In the genomic region with DNA sequence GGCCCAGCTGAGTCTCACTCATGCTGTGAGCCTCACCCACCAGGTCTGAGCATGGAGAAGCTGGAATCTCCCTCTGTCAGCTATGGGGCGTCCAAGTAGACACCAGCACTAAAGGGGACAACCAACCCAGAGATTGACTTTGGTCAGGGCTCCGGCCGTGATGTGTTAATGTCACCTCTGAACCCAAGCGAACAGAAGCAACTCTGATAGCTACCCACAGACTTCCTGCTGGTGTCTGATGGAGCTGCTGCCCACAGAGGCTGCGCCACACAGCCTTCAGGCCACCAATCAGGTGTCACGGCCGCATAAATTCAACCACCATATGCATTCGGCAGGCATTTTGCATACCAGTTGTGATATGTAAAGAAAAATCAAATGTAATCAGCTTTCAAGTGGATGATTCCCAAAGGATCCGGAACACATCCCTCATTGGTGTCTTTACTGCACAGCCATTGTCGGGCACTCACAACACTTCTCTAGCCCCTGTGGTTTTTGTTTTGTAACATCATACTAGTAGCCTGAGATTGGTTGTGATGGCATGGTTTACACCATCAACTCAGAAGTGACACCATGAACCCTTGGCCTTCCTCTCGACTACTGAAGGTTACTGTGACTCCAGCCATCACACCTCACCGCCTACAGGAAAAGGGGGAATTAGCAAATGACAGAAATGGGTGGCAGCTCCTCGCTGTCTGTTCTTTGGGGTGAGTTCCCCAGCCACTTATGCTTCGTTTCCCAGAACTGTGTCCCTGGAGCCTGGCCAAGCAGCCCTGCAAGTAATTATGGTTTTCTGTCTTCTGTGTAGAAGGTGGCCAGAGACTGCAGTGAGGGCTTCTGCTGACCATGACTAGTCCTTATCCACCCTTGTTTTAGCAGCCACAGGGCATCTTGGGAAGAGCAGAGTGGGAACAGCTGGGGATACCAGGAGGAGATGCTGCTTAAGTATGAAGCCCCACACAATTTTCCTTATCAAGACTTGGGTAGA, we compare ENCODE assay signal across 8 mouse cellular contexts.
A peak's percentile ranks its signal among the peaks of the same experiment; 100 is the strongest.
DNase-seq lines count a peak whose midpoint lies in the region; ATAC-seq and TF ChIP-seq lines count a peak whose summit lies in the region.

No protein-coding gene starts in this region.

- DNase-seq in kidney, postnatal 0 days (ENCODE audit: low spot score), result peak; percentile 21
- no peak for DNase-seq in kidney, adult 2 months
- peak; percentile 33 for DNase-seq in lung, postnatal 14 days
- DNase-seq in yolk sac, embryonic 10.5 days (ENCODE audit: low spot score), result no peak
- DNase-seq in left cerebral cortex, adult 11 months (ENCODE audit: low spot score), result no peak

- no peaks in the 10 kb centered on the region for H3K27me3 ChIP-seq in kidney, postnatal 0 days (ENCODE audit: insufficient read depth, low read length)
- H3K27me3 ChIP-seq in kidney, adult 2 months (replicated peaks; ENCODE audit: control insufficient read depth, insufficient read depth, low read length), result no peaks in the 10 kb centered on the region
- no peaks in the 10 kb centered on the region for H3K27me3 ChIP-seq in kidney, embryonic 14.5 days (ENCODE audit: control insufficient read depth, insufficient read depth, low read length)

- no peak overlapping the region for H3K9ac ChIP-seq in kidney, postnatal 0 days (ENCODE audit: low read depth, low read length)
- H3K9ac ChIP-seq in kidney, embryonic 14.5 days (ENCODE audit: low read depth, low read length), result no peak overlapping the region

- H3K4me2 ChIP-seq in kidney, postnatal 0 days (ENCODE audit: low read length), result no peak overlapping the region
- no peak overlapping the region for H3K4me2 ChIP-seq in kidney, embryonic 14.5 days (replicated peaks; ENCODE audit: low read depth, low read length)

- H3K36me3 ChIP-seq in kidney, postnatal 0 days (ENCODE audit: insufficient read depth, low read length), result peaks cover 33% of the 10 kb centered on the region
- H3K36me3 ChIP-seq in kidney, adult 2 months (ENCODE audit: control insufficient read depth, insufficient read depth, low read length), result no peaks in the 10 kb centered on the region
- H3K36me3 ChIP-seq in kidney, embryonic 14.5 days (ENCODE audit: control insufficient read depth, insufficient read depth, low read length), result peaks cover 28% of the 10 kb centered on the region

- WGBS in kidney, postnatal 0 days, result 78% methylated on average over 14 of the region's 14 CpGs
- WGBS in kidney, adult 2 months, result 82% methylated on average over 14 of the region's 14 CpGs
- WGBS in kidney, embryonic 14.5 days, result 78% methylated on average over 14 of the region's 14 CpGs

- no peak for ATAC-seq in kidney, postnatal 0 days (replicated peaks; ENCODE audit: low FRiP score, low read depth)
- peak; percentile 61 for ATAC-seq in granulocyte monocyte progenitor cell, adult 5-6 weeks (replicated peaks; ENCODE audit: poor library complexity, severe bottlenecking)
- ATAC-seq in kidney, embryonic 14.5 days (ENCODE audit: low FRiP score, low TSS enrichment), result no peak

- no peaks in the 10 kb centered on the region for H3K9me3 ChIP-seq in kidney, postnatal 0 days (replicated peaks; ENCODE audit: low read length)
- H3K9me3 ChIP-seq in kidney, embryonic 14.5 days (ENCODE audit: control insufficient read depth, low read length), result no peaks in the 10 kb centered on the region

- no peak for TF ChIP-seq CTCF in kidney, postnatal 0 days (IDR thresholded peaks at IDR 0.05; ENCODE audit: low read depth)
- TF ChIP-seq CTCF in kidney, adult 2 months (conservative IDR thresholded peaks at IDR 0.05; ENCODE audit: insufficient read depth, insufficient read length, low read depth, low read length), result no peak

- no peak for TF ChIP-seq POLR2A in kidney, adult 2 months (IDR thresholded peaks at IDR 0.05; ENCODE audit: low read depth, low read length)

- H3K4me1 ChIP-seq in kidney, postnatal 0 days (replicated peaks; ENCODE audit: insufficient read depth, low read length), result peaks cover 7% of the 10 kb centered on the region; the same call in 1 of the 2 replicates
- no peaks in the 10 kb centered on the region for H3K4me1 ChIP-seq in kidney, adult 2 months (ENCODE audit: control insufficient read depth, insufficient read depth, low read length)
- H3K4me1 ChIP-seq in brown adipose tissue, adult 24 weeks (ENCODE audit: control insufficient read depth, insufficient read depth, insufficient read length, low read length), result peaks cover 30% of the 10 kb centered on the region
- H3K4me1 ChIP-seq in kidney, embryonic 14.5 days (ENCODE audit: control insufficient read depth, insufficient read depth, low read length), result peaks cover 11% of the 10 kb centered on the region; the same call in 1 of the 2 replicates

- no peak overlapping the region for H3K4me3 ChIP-seq in kidney, postnatal 0 days (replicated peaks; ENCODE audit: low read depth, low read length)
- H3K4me3 ChIP-seq in kidney, adult 2 months (ENCODE audit: insufficient read depth, low read depth, low read length), result no peak overlapping the region
- H3K4me3 ChIP-seq in brown adipose tissue, adult 24 weeks (ENCODE audit: insufficient read depth, low read depth, low read length), result no peak overlapping the region
- no peak overlapping the region for H3K4me3 ChIP-seq in kidney, embryonic 14.5 days (ENCODE audit: low read length)

- H3K27ac ChIP-seq in kidney, postnatal 0 days, result no peak overlapping the region
- H3K27ac ChIP-seq in kidney, adult 2 months (ENCODE audit: insufficient read depth, low read depth, low read length), result no peak overlapping the region
- H3K27ac ChIP-seq in brown adipose tissue, adult 24 weeks (replicated peaks; ENCODE audit: low read depth, low read length), result peak overlapping the region; percentile 66
- no peak overlapping the region; the same call in 1 of the 2 replicates for H3K27ac ChIP-seq in kidney, embryonic 14.5 days (ENCODE audit: low read depth, low read length)

Comparison
In these comparisons a context has a peak if more than half of its experiments do, and no peak if none do; other contexts are left out.
1. DNase-seq: peak in kidney, postnatal 0 days (single experiment) and lung, postnatal 14 days (single experiment); none in kidney, adult 2 months (single experiment), yolk sac, embryonic 10.5 days (single experiment) and left cerebral cortex, adult 11 months (single experiment).